Mouse (Mus musculus): Measurements from ENCODE around the gene Rbm19. TPM values are rescaled to one million over a fixed set of nuclear protein-coding genes. Genes with fewer than 3 reads are reported as not detected.
"Not testable (repeated sequence)": the region's sequence is repeated elsewhere in the genome, so short reads cannot be mapped to it uniquely, and the experiment has no call there.

The Rbm19 gene
- polyA plus RNA-seq, 1 experiment from 2014 or later, result 24.2 TPM

GRCm38 (mm10) chr5:120100814-120101213 is 15.5 kb upstream of the Rbm19 start:
- Histone ChIP-seq H3K36me3 (ENCODE audit: control insufficient read depth, insufficient read depth, low read length) (no peaks in the 10 kb centered on the region), H3K9ac (ENCODE audit: low read length) (no peak overlapping the region), H3K4me3 (ENCODE audit: low read depth, low read length) (no peak overlapping the region), H3K27me3 (ENCODE audit: control insufficient read depth, insufficient read depth, low read length) (no peaks in the 10 kb centered on the region), H3K27ac (replicated peaks; ENCODE audit: low read depth, low read length) (no peak overlapping the region), H3K9me3 (ENCODE audit: control insufficient read depth, low read length) (no peaks in the 10 kb centered on the region; the same call in 1 of the 2 replicates), H3K4me1 (ENCODE audit: control insufficient read depth, insufficient read depth, low read length) (no peaks in the 10 kb centered on the region), H3K4me2 (ENCODE audit: low read depth, severe bottlenecking) (no peak overlapping the region)
- 86% methylated on average over 6 of the region's 6 CpGs for WGBS
- no peak for DNase-seq (ENCODE audit: low spot score)
- no peak for ATAC-seq (ENCODE audit: insufficient number of reproducible peaks, low FRiP score, low TSS enrichment, low read depth)

- DNase-seq (ENCODE audit: low spot score), result no peak
- ATAC-seq (ENCODE audit: insufficient number of reproducible peaks, low FRiP score, low TSS enrichment, low read depth), result no peak
- H3K36me3 ChIP-seq (ENCODE audit: control insufficient read depth, insufficient read depth, low read length), result no peaks in the 10 kb centered on the region
Measured at GRCm38 (mm10) chr5:120102097-120102496, 14.2 kb upstream of the Rbm19 start.

GRCm38 (mm10) chr5:120102732-120103131 is 13.5 kb upstream of the Rbm19 start:
- no peaks in the 10 kb centered on the region for H3K36me3 ChIP-seq (ENCODE audit: control insufficient read depth, insufficient read depth, low read length)
- no peaks in the 10 kb centered on the region for H3K27me3 ChIP-seq (ENCODE audit: control insufficient read depth, insufficient read depth, low read length)
- H3K4me3 ChIP-seq (ENCODE audit: low read depth, low read length), result no peak overlapping the region
- H3K9me3 ChIP-seq (ENCODE audit: control insufficient read depth, low read length), result no peaks in the 10 kb centered on the region; the same call in 1 of the 2 replicates
- WGBS, result 11% methylated on average over 12 of the region's 12 CpGs
- ATAC-seq (ENCODE audit: insufficient number of reproducible peaks, low FRiP score, low TSS enrichment, low read depth) (no peak), DNase-seq (ENCODE audit: low spot score) (peak; percentile 88)
- H3K27ac ChIP-seq (replicated peaks; ENCODE audit: low read depth, low read length), result no peak overlapping the region
- no peak overlapping the region for H3K4me2 ChIP-seq (ENCODE audit: low read depth, severe bottlenecking)
- H3K9ac ChIP-seq (ENCODE audit: low read length), result no peak overlapping the region
- H3K4me1 ChIP-seq (ENCODE audit: control insufficient read depth, insufficient read depth, low read length), result no peaks in the 10 kb centered on the region

More at GRCm38 (mm10) chr5:120102097-120102496, 14.2 kb upstream of the Rbm19 start:
- no peak overlapping the region for H3K4me2 ChIP-seq (ENCODE audit: low read depth, severe bottlenecking)
- 25% methylated on average over 8 of the region's 8 CpGs for WGBS
- H3K27ac ChIP-seq (replicated peaks; ENCODE audit: low read depth, low read length), result no peak overlapping the region
- no peaks in the 10 kb centered on the region; the same call in 1 of the 2 replicates for H3K9me3 ChIP-seq (ENCODE audit: control insufficient read depth, low read length)
- no peaks in the 10 kb centered on the region for H3K4me1 ChIP-seq (ENCODE audit: control insufficient read depth, insufficient read depth, low read length)
- no peak overlapping the region for H3K9ac ChIP-seq (ENCODE audit: low read length)
- H3K27me3 ChIP-seq (ENCODE audit: control insufficient read depth, insufficient read depth, low read length), result no peaks in the 10 kb centered on the region
- H3K4me3 ChIP-seq (ENCODE audit: low read depth, low read length), result no peak overlapping the region

- Histone ChIP-seq H3K4me2 (ENCODE audit: low read depth, severe bottlenecking) (no peak overlapping the region), H3K9ac (ENCODE audit: low read length) (no peak overlapping the region), H3K4me3 (ENCODE audit: low read depth, low read length) (no peak overlapping the region), H3K4me1 (ENCODE audit: control insufficient read depth, insufficient read depth, low read length) (no peaks in the 10 kb centered on the region), H3K9me3 (ENCODE audit: control insufficient read depth, low read length) (no peaks in the 10 kb centered on the region; the same call in 1 of the 2 replicates), H3K36me3 (ENCODE audit: control insufficient read depth, insufficient read depth, low read length) (no peaks in the 10 kb centered on the region), H3K27ac (replicated peaks; ENCODE audit: low read depth, low read length) (no peak overlapping the region), H3K27me3 (ENCODE audit: control insufficient read depth, insufficient read depth, low read length) (no peaks in the 10 kb centered on the region)
- WGBS, result 45% methylated on average over 12 of the region's 12 CpGs
- ATAC-seq (ENCODE audit: insufficient number of reproducible peaks, low FRiP score, low TSS enrichment, low read depth) (no peak), DNase-seq (ENCODE audit: low spot score) (no peak)
Measured at GRCm38 (mm10) chr5:120103458-120103857, 12.8 kb upstream of the Rbm19 start.

GRCm38 (mm10) chr5:120106424-120107073 is 9.7 kb upstream of the Rbm19 start:
- ATAC-seq (ENCODE audit: insufficient number of reproducible peaks, low FRiP score, low TSS enrichment, low read depth), result no peak
- peak; percentile 77 for DNase-seq (ENCODE audit: low spot score)
- H3K4me1 ChIP-seq (ENCODE audit: control insufficient read depth, insufficient read depth, low read length), result no peaks in the 10 kb centered on the region

GRCm38 (mm10) chr5:120114361-120114760 is 1.9 kb upstream of the Rbm19 start:
- peaks cover 2% of the 10 kb centered on the region; the same call in 1 of the 2 replicates for H3K36me3 ChIP-seq (ENCODE audit: control insufficient read depth, insufficient read depth, low read length)
- no peaks in the 10 kb centered on the region; the same call in 1 of the 2 replicates for H3K9me3 ChIP-seq (ENCODE audit: control insufficient read depth, low read length)
- 85% methylated on average over 12 of the region's 12 CpGs for WGBS
- no peak overlapping the region for H3K27ac ChIP-seq (replicated peaks; ENCODE audit: low read depth, low read length)
- H3K27me3 ChIP-seq (ENCODE audit: control insufficient read depth, insufficient read depth, low read length), result no peaks in the 10 kb centered on the region
- DNase-seq (ENCODE audit: low spot score), result no peak
- no peak overlapping the region for H3K9ac ChIP-seq (ENCODE audit: low read length)
- H3K4me3 ChIP-seq (ENCODE audit: low read depth, low read length), result no peak overlapping the region
- no peak for ATAC-seq (ENCODE audit: insufficient number of reproducible peaks, low FRiP score, low TSS enrichment, low read depth)
- no peaks in the 10 kb centered on the region for H3K4me1 ChIP-seq (ENCODE audit: control insufficient read depth, insufficient read depth, low read length)
- no peak overlapping the region for H3K4me2 ChIP-seq (ENCODE audit: low read depth, severe bottlenecking)

More at GRCm38 (mm10) chr5:120106424-120107073, 9.7 kb upstream of the Rbm19 start:
- no peaks in the 10 kb centered on the region for H3K36me3 ChIP-seq (ENCODE audit: control insufficient read depth, insufficient read depth, low read length)
- no peaks in the 10 kb centered on the region for H3K27me3 ChIP-seq (ENCODE audit: control insufficient read depth, insufficient read depth, low read length)
- no peak overlapping the region for H3K4me2 ChIP-seq (ENCODE audit: low read depth, severe bottlenecking)
- H3K9ac ChIP-seq (ENCODE audit: low read length), result no peak overlapping the region
- 27% methylated on average over 12 of the region's 12 CpGs for WGBS
- H3K27ac ChIP-seq (replicated peaks; ENCODE audit: low read depth, low read length), result no peak overlapping the region
- no peak overlapping the region for H3K4me3 ChIP-seq (ENCODE audit: low read depth, low read length)
- no peaks in the 10 kb centered on the region for H3K9me3 ChIP-seq (ENCODE audit: control insufficient read depth, low read length)

- Histone ChIP-seq H3K4me2 (ENCODE audit: low read depth, severe bottlenecking) (peak overlapping the region; percentile 73), H3K4me3 (ENCODE audit: low read depth, low read length) (peak overlapping the region; percentile 84), H3K36me3 (ENCODE audit: control insufficient read depth, insufficient read depth, low read length) (peaks cover 17% of the 10 kb centered on the region)
- not testable (repeated sequence) for H3K9me3 ChIP-seq (ENCODE audit: control insufficient read depth, low read length); H3K27ac ChIP-seq (replicated peaks; ENCODE audit: low read depth, low read length); H3K9ac ChIP-seq (ENCODE audit: low read length); DNase-seq (ENCODE audit: low spot score); H3K4me1 ChIP-seq (ENCODE audit: control insufficient read depth, insufficient read depth, low read length); ATAC-seq (ENCODE audit: insufficient number of reproducible peaks, low FRiP score, low TSS enrichment, low read depth); H3K27me3 ChIP-seq (ENCODE audit: control insufficient read depth, insufficient read depth, low read length)
- 48% methylated on average over 3 of the region's 3 CpGs for WGBS
Measured at GRCm38 (mm10) chr5:120117161-120117560, 896 bp downstream of the Rbm19 start.

GRCm38 (mm10) chr5:120124881-120125690 is 8.8 kb downstream of the Rbm19 start:
- DNase-seq (ENCODE audit: low spot score), result no peak
- H3K36me3 ChIP-seq (ENCODE audit: control insufficient read depth, insufficient read depth, low read length), result peaks cover 39% of the 10 kb centered on the region
- no peak overlapping the region for H3K4me2 ChIP-seq (ENCODE audit: low read depth, severe bottlenecking)
- no peak overlapping the region for H3K9ac ChIP-seq (ENCODE audit: low read length)
- no peaks in the 10 kb centered on the region for H3K27me3 ChIP-seq (ENCODE audit: control insufficient read depth, insufficient read depth, low read length)
- no peaks in the 10 kb centered on the region for H3K9me3 ChIP-seq (ENCODE audit: control insufficient read depth, low read length)
- H3K4me3 ChIP-seq (ENCODE audit: low read depth, low read length), result no peak overlapping the region
- 90% methylated on average over 16 of the region's 16 CpGs for WGBS
- ATAC-seq (ENCODE audit: insufficient number of reproducible peaks, low FRiP score, low TSS enrichment, low read depth), result no peak
- no peak overlapping the region for H3K27ac ChIP-seq (replicated peaks; ENCODE audit: low read depth, low read length)
- no peaks in the 10 kb centered on the region for H3K4me1 ChIP-seq (ENCODE audit: control insufficient read depth, insufficient read depth, low read length)
